Mouse (Mus musculus): ENCODE measurements around the gene Cdk14.

Gene Cdk14

GRCm38 (mm10) chr5:5064686-5065085, 355.4 kb downstream of the Cdk14 start:
- 70% methylated on average over 3 of the region's 3 CpGs for WGBS

- WGBS: 62% methylated on average over 4 of the region's 4 CpGs
These were observed 363.8 kb downstream of the Cdk14 start for GRCm38 (mm10) chr5:5056102-5056883.

GRCm38 (mm10) chr5:5055494-5055893, 364.6 kb downstream of the Cdk14 start:
- 64% methylated on average over 1 of the region's 1 CpGs for WGBS

GRCm38 (mm10) chr5:5054270-5054669, 365.8 kb downstream of the Cdk14 start:
- 62% methylated on average over 1 of the region's 1 CpGs for WGBS

- WGBS: 73% methylated on average over 5 of the region's 5 CpGs
These were observed 375.8 kb downstream of the Cdk14 start for GRCm38 (mm10) chr5:5044326-5044725.

- WGBS: 63% methylated on average over 1 of the region's 1 CpGs
These were observed 377.4 kb downstream of the Cdk14 start for GRCm38 (mm10) chr5:5042735-5043134.

- WGBS: 86% methylated on average over 4 of the region's 4 CpGs
These were observed 378.6 kb downstream of the Cdk14 start for GRCm38 (mm10) chr5:5041480-5041879.

- 34% methylated on average over 4 of the region's 4 CpGs for WGBS
These were observed 380.3 kb downstream of the Cdk14 start for GRCm38 (mm10) chr5:5039700-5040284.

- WGBS: 59% methylated on average over 5 of the region's 5 CpGs
These were observed 386.7 kb downstream of the Cdk14 start for GRCm38 (mm10) chr5:5033445-5033844.

- WGBS: 76% methylated on average over 6 of the region's 6 CpGs
These were observed 387.3 kb downstream of the Cdk14 start for GRCm38 (mm10) chr5:5032847-5033246.

GRCm38 (mm10) chr5:5032446-5032845, 387.7 kb downstream of the Cdk14 start:
- 82% methylated on average over 11 of the region's 11 CpGs for WGBS

- 56% methylated on average over 2 of the region's 2 CpGs for whole genome bisulfite sequencing
These were observed 389.7 kb downstream of the Cdk14 start for GRCm38 (mm10) chr5:5030431-5030830.

- 81% methylated on average over 3 of the region's 3 CpGs for WGBS
These were observed 401.2 kb downstream of the Cdk14 start for GRCm38 (mm10) chr5:5018959-5019358.

GRCm38 (mm10) chr5:5018242-5018641, 401.9 kb downstream of the Cdk14 start:
- 70% methylated on average over 2 of the region's 2 CpGs for WGBS

GRCm38 (mm10) chr5:5013783-5014182, 406.3 kb downstream of the Cdk14 start:
- 93% methylated on average over 3 of the region's 3 CpGs for WGBS

- WGBS: 56% methylated on average over 7 of the region's 7 CpGs
These were observed 407.4 kb downstream of the Cdk14 start for GRCm38 (mm10) chr5:5012521-5013346.

GRCm38 (mm10) chr5:5008153-5008745, 411.9 kb downstream of the Cdk14 start:
- WGBS: 69% methylated on average over 4 of the region's 4 CpGs

- 62% methylated on average over 15 of the region's 15 CpGs for WGBS
These were observed 412.5 kb downstream of the Cdk14 start for GRCm38 (mm10) chr5:5007489-5008152.

- 53% methylated on average over 1 of the region's 1 CpGs for WGBS
These were observed 414.5 kb downstream of the Cdk14 start for GRCm38 (mm10) chr5:5005633-5006032.

- WGBS: 98% methylated on average over 2 of the region's 2 CpGs
These were observed 415.4 kb downstream of the Cdk14 start for GRCm38 (mm10) chr5:5004740-5005139.

GRCm38 (mm10) chr5:4993192-4993601, 426.9 kb downstream of the Cdk14 start:
- WGBS: 33% methylated on average over 4 of the region's 4 CpGs
